Mouse (Mus musculus) hindbrain, postnatal 0 days (tissue): ENCODE data around the gene Foxk1. TPM values are rescaled to one million over a fixed set of nuclear protein-coding genes. Genes with fewer than 3 reads are reported as not detected.

Source experiments
- ATAC-seq: fragments of 200-750 bp; cut with Nextera tagmentation; 2 replicates; pipeline ENCODE4 v1.8.0; 2017; ENCODE audit warnings: mild to moderate bottlenecking, moderate TSS enrichment, moderate library complexity
- DNase-seq: peaks from one replicate; pipeline ENCODE4 v3.0.0-alpha.2; 2015; ENCODE audit warnings: low spot score
- H3K27ac ChIP-seq: fragments of 300-500 bp; sonication (generic); 2 replicates; pipeline ENCODE4 v1.5.1; 2014; ENCODE audit warnings: mild to moderate bottlenecking
- H3K27me3 ChIP-seq: fragments of 300-500 bp; sonication (generic); 2 replicates; pipeline ENCODE4 v1.6.1; 2014; ENCODE audit warnings: low read length, mixed read lengths; ENCODE audit not compliant: insufficient read depth
- H3K36me3 ChIP-seq: fragments of 300-500 bp; sonication (generic); 2 replicates; pipeline ENCODE4 v1.6.1; 2014; ENCODE audit warnings: low read length, mixed read lengths; ENCODE audit not compliant: insufficient read depth
- H3K4me1 ChIP-seq: fragments of 300-500 bp; sonication (generic); 2 replicates; pipeline ENCODE4 v1.6.1; 2014; ENCODE audit warnings: antibody characterized with exemption, low read length, mixed read lengths; ENCODE audit not compliant: insufficient read depth
- H3K4me2 ChIP-seq: fragments of 300-500 bp; sonication (generic); 2 replicates; pipeline ENCODE4 v1.6.1; 2014; ENCODE audit warnings: low read depth, mild to moderate bottlenecking, low read length, moderate library complexity, mixed read lengths
- H3K4me3 ChIP-seq: fragments of 300-500 bp; sonication (generic); 2 replicates; pipeline ENCODE4 v1.5.1; 2014; ENCODE audit warnings: low read length
- H3K9ac ChIP-seq: fragments of 300-500 bp; sonication (generic); replicated peaks from 2 replicates; pipeline ENCODE4 v1.6.1; 2014; ENCODE audit warnings: mild to moderate bottlenecking, low read length, moderate library complexity, mixed read lengths
- H3K9me3 ChIP-seq: fragments of 300-500 bp; sonication (generic); 2 replicates; pipeline ENCODE4 v1.6.1; 2016; ENCODE audit warnings: low read length, mixed read lengths
- CTCF ChIP-seq: IDR thresholded peaks from 2 replicates; pipeline ENCODE4 v1.5.1; 2016; ENCODE audit warnings: antibody characterized with exemption, control low read depth, low read depth
- WGBS: fragments of 180-500 bp; shearing (Covaris S2); extraction: QIAGEN DNeasy Blood & Tissue Kit; methylation state at CpG from one replicate; pipeline ENCODE4 v1.1.7; 2014; 5-methylcytosine and 5-hydroxymethylcytosine counted together
- polyA plus RNA-seq: library from polyadenylated mRNA; unstranded; fragments of >200 nt; fragmentation: Nextera tagmentation; extraction: Ambion mirVana; gene quantifications from 2 replicates; pipeline ENCODE4 v1.2.1, GENCODE M21; 2015
- total RNA-seq: library from RNA; depleted of rRNA; stranded (reverse); fragments of >200 nt; gene quantifications from 2 replicates; pipeline ENCODE4 v1.2.3, GENCODE M21; 2014

The Foxk1 gene
- total and polyA plus RNA-seq, 2 experiments from 2014 or later: 4.6 to 23.3 TPM

GRCm38 (mm10) chr5:142375641-142376040 lies 25.7 kb upstream of the Foxk1 start:
- no peak overlapping the region for H3K9ac ChIP-seq
- no peak overlapping the region for H3K4me2 ChIP-seq
- DNase-seq (no peak), ATAC-seq (no peak)
- H3K4me1 ChIP-seq: peaks cover 3% of the 10 kb centered on the region; the same call in 1 of the 2 replicates
- H3K27ac ChIP-seq: no peak overlapping the region
- no peaks in the 10 kb centered on the region for H3K27me3 ChIP-seq
- no peak overlapping the region for H3K4me3 ChIP-seq
- H3K36me3 ChIP-seq: no peaks in the 10 kb centered on the region
- H3K9me3 ChIP-seq: no peaks in the 10 kb centered on the region
- 96% methylated on average over 5 of the region's 5 CpGs for WGBS
- TF ChIP-seq CTCF: no peak

- no peak for TF ChIP-seq CTCF
- 88% methylated on average over 6 of the region's 6 CpGs for WGBS
- Histone ChIP-seq H3K9ac (no peak overlapping the region), H3K27ac (no peak overlapping the region), H3K4me2 (no peak overlapping the region), H3K4me1 (peaks cover 3% of the 10 kb centered on the region; the same call in 1 of the 2 replicates), H3K4me3 (no peak overlapping the region), H3K9me3 (no peaks in the 10 kb centered on the region), H3K27me3 (no peaks in the 10 kb centered on the region), H3K36me3 (no peaks in the 10 kb centered on the region)
- no peak for DNase-seq
- no peak for ATAC-seq
These were observed 25.2 kb upstream of the Foxk1 start for GRCm38 (mm10) chr5:142376071-142376470.

GRCm38 (mm10) chr5:142378068-142378467 lies 23.2 kb upstream of the Foxk1 start:
- ATAC-seq: no peak
- no peaks in the 10 kb centered on the region for H3K36me3 ChIP-seq
- 87% methylated on average over 2 of the region's 2 CpGs for WGBS
- no peak for DNase-seq
- no peaks in the 10 kb centered on the region for H3K9me3 ChIP-seq
- no peak overlapping the region for H3K4me2 ChIP-seq
- H3K4me1 ChIP-seq: no peaks in the 10 kb centered on the region
- H3K4me3 ChIP-seq: no peak overlapping the region
- TF ChIP-seq CTCF: no peak
- H3K27me3 ChIP-seq: no peaks in the 10 kb centered on the region
- H3K9ac ChIP-seq: no peak overlapping the region
- H3K27ac ChIP-seq: no peak overlapping the region

GRCm38 (mm10) chr5:142380491-142380890 lies 20.8 kb upstream of the Foxk1 start:
- no peak overlapping the region for H3K9ac ChIP-seq
- peaks cover 6% of the 10 kb centered on the region for H3K4me1 ChIP-seq
- H3K4me3 ChIP-seq: no peak overlapping the region
- no peak overlapping the region for H3K27ac ChIP-seq
- WGBS: 44% methylated on average over 6 of the region's 6 CpGs
- ATAC-seq: no peak
- H3K27me3 ChIP-seq: no peaks in the 10 kb centered on the region
- no peak overlapping the region for H3K4me2 ChIP-seq
- H3K36me3 ChIP-seq: no peaks in the 10 kb centered on the region
- no peaks in the 10 kb centered on the region for H3K9me3 ChIP-seq
- TF ChIP-seq CTCF: no peak
- no peak for DNase-seq

GRCm38 (mm10) chr5:142384911-142385660 lies 16.2 kb upstream of the Foxk1 start:
- TF ChIP-seq CTCF: no peak
- no peaks in the 10 kb centered on the region for H3K9me3 ChIP-seq
- DNase-seq: peak; percentile 46
- no peaks in the 10 kb centered on the region for H3K36me3 ChIP-seq
- H3K4me3 ChIP-seq: no peak overlapping the region
- H3K4me1 ChIP-seq: peaks cover 18% of the 10 kb centered on the region
- WGBS: 14% methylated on average over 22 of the region's 23 CpGs
- H3K27ac ChIP-seq: peak overlapping the region; percentile 48
- 0 out of 2 replicates have a peak overlapping the region, but pooled peaks have one; percentile 28 for H3K9ac ChIP-seq
- no peak for ATAC-seq
- H3K4me2 ChIP-seq: peak overlapping the region; percentile 43
- H3K27me3 ChIP-seq: no peaks in the 10 kb centered on the region

- Histone ChIP-seq H3K4me3 (no peak overlapping the region), H3K27ac (peak overlapping the region; percentile 38), H3K27me3 (no peaks in the 10 kb centered on the region), H3K36me3 (no peaks in the 10 kb centered on the region), H3K9me3 (no peaks in the 10 kb centered on the region), H3K4me2 (no peak overlapping the region), H3K4me1 (peaks cover 18% of the 10 kb centered on the region), H3K9ac (no peak overlapping the region)
- TF ChIP-seq CTCF: no peak
- DNase-seq (no peak), ATAC-seq (no peak)
- 30% methylated on average over 6 of the region's 6 CpGs for WGBS
These were observed 15.0 kb upstream of the Foxk1 start for GRCm38 (mm10) chr5:142386329-142386728.
